Mouse (Mus musculus) stomach, embryonic 15.5 days (tissue): Measurements from ENCODE around the gene Akr1c21. TPM values are rescaled to one million over a fixed set of nuclear protein-coding genes. Genes with fewer than 3 reads are reported as not detected.
"Not testable (repeated sequence)": the region's sequence is repeated elsewhere in the genome, so short reads cannot be mapped to it uniquely, and the experiment has no call there.

ENCODE experiments used
- ATAC-seq: fragments of 200-750 bp; cut with Nextera tagmentation; 2 replicates; pipeline ENCODE4 v1.8.0; 2017; ENCODE audit warnings: low read depth, moderate number of reproducible peaks, moderate TSS enrichment; ENCODE audit not compliant: insufficient read depth, low FRiP score
- H3K27ac ChIP-seq: fragments of 300-500 bp; sonication (generic); 2 replicates; pipeline ENCODE4 v1.5.1; 2015; ENCODE audit warnings: mild to moderate bottlenecking, inconsistent platforms
- H3K27me3 ChIP-seq: fragments of 300-500 bp; sonication (generic); replicated peaks from 2 replicates; pipeline ENCODE4 v1.6.1; 2015; ENCODE audit warnings: inconsistent platforms
- H3K36me3 ChIP-seq: fragments of 300-500 bp; sonication (generic); 2 replicates; pipeline ENCODE4 v1.6.1; 2015; ENCODE audit warnings: inconsistent platforms
- H3K4me1 ChIP-seq: fragments of 300-500 bp; sonication (generic); 2 replicates; pipeline ENCODE4 v1.6.1; 2015; ENCODE audit warnings: inconsistent platforms
- H3K4me2 ChIP-seq: fragments of 300-500 bp; sonication (generic); 2 replicates; pipeline ENCODE4 v1.6.1; 2015; ENCODE audit warnings: mild to moderate bottlenecking, inconsistent platforms
- H3K4me3 ChIP-seq: fragments of 300-500 bp; sonication (generic); replicated peaks from 2 replicates; pipeline ENCODE4 v1.5.1; 2015; ENCODE audit warnings: inconsistent platforms
- H3K9ac ChIP-seq: fragments of 300-500 bp; sonication (generic); 2 replicates; pipeline ENCODE4 v1.6.1; 2015; ENCODE audit warnings: inconsistent platforms
- H3K9me3 ChIP-seq: fragments of 300-500 bp; sonication (generic); 2 replicates; pipeline ENCODE4 v1.6.1; 2016; ENCODE audit warnings: inconsistent platforms
- WGBS: fragments of 180-500 bp; shearing (Covaris S2); methylation state at CpG from one replicate; pipeline ENCODE4 v1.1.7; 2015; 5-methylcytosine and 5-hydroxymethylcytosine counted together
- polyA plus RNA-seq: library from polyadenylated mRNA; unstranded; fragments of >200 nt; fragmentation: Nextera tagmentation; extraction: Ambion mirVana; gene quantifications from 2 replicates; pipeline ENCODE4 v1.2.1, GENCODE M21; 2015

Gene Akr1c21
- 0.13 TPM in 1 of 2 replicates, not detected in the other for polyA plus RNA-seq

DNA sequence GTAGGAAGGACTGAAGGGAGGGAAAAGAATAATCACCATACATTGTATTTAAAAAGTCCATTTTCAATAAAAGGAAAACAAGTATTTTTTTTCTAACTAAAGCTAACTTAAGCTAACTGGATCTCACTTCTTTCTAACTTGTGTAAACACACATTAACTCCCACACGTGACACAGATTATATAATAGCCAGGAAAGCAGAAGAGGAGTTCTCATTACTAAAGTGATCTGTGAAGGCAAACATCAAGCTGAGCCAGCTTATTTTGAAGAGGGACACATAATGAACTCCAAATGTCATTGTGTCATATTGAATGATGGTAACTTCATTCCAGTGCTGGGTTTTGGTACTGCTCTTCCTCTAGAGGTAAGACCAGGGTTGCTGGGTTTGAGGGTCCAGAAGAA lies at the start of gene Akr1c21:
TSS of gene Akr1c21 (plus strand) at position 205 of the 400 bp plus-strand sequence.
- H3K9ac ChIP-seq: no peak within 1 kb of the TSS
- no peak for ATAC-seq
- 21% methylated on average over 1 of the region's 1 CpGs for WGBS

DNA sequence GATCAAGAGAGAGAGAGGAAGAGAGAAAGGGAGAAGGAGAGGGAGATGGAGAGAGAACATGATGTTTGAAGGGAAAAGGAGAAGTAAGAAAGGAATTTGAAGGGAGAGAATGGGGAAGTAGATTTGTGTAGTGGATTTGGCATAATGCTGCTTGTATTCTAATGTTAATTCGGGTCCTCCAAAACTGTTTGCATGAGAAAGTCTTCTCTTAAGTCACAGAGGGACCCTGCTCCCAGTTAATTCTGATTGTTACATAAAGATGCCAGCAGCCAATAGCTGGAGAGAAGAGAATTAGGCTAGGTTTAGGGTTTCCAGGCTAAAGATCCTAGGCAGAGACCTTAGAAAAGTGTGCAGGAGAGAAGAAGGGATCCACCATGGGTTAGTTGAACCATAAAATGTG lies 14.7 kb upstream of the Akr1c21 start:
- H3K4me1 ChIP-seq: no peaks in the 10 kb centered on the region
- H3K27me3 ChIP-seq: no peaks in the 10 kb centered on the region
- H3K9ac ChIP-seq: no peak overlapping the region
- no peak overlapping the region for H3K4me2 ChIP-seq
- H3K4me3 ChIP-seq: no peak overlapping the region
- H3K27ac ChIP-seq: no peak overlapping the region
- H3K36me3 ChIP-seq: no peaks in the 10 kb centered on the region
- ATAC-seq: no peak
- H3K9me3 ChIP-seq: no peaks in the 10 kb centered on the region
- WGBS: 73% methylated on average over 1 of the region's 1 CpGs

More for the DNA sequence above, at the start of gene Akr1c21:
- no peaks in the 10 kb centered on the region for H3K36me3 ChIP-seq
- no peaks in the 10 kb centered on the region for H3K4me1 ChIP-seq
- no peaks in the 10 kb centered on the region for H3K27me3 ChIP-seq
- H3K4me3 ChIP-seq: no peak within 1 kb of the TSS
- no peak within 1 kb of the TSS for H3K4me2 ChIP-seq
- H3K9me3 ChIP-seq: no peaks in the 10 kb centered on the region
- H3K27ac ChIP-seq: no peak within 1 kb of the TSS

DNA sequence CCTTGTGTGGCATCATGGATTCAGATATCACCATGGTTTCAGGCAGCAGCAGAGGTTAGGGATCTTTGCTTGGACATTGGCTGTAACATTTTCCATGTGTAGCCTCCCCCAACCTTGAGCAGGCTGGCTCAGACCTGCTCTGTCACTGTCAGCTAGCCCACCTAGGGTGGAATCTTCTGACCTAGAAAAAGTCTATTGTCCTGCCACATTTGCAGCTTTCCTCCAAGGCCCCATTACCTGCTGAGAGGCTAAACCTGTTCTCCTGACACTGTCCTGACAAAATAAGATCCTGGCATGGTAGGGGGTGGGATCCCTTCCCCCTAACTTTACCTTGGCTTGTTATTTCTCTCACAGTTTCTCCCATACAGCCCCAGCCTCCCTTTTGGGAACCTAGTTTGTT lies 13.4 kb upstream of the Akr1c21 start:
- Histone ChIP-seq H3K9ac (no peak overlapping the region), H3K4me2 (no peak overlapping the region), H3K36me3 (no peaks in the 10 kb centered on the region), H3K27ac (no peak overlapping the region), H3K27me3 (no peaks in the 10 kb centered on the region), H3K4me1 (no peaks in the 10 kb centered on the region), H3K9me3 (no peaks in the 10 kb centered on the region), H3K4me3 (no peak overlapping the region)
- ATAC-seq: no peak

DNA sequence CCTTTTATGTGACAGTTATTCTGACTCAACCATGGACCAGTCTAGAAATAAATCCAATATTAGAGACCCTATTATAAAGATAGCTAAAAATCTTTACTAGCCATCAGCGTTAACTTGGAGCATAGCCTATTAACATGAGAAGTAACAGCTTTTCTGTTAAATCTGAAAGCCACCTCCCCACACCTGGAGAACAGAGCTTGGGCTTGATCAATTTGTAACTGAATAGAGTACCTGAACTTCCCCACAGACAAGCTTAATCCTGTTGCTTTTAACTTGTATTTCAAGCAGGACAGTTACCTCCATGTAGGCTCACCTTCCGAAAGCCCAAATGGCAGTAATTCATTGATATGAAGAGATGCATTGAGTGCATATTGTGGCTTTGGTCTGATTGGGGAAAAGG lies 7.9 kb upstream of the Akr1c21 start:
- H3K4me3 ChIP-seq: no peak overlapping the region
- no peak for ATAC-seq
- H3K36me3 ChIP-seq: no peaks in the 10 kb centered on the region
- no peaks in the 10 kb centered on the region for H3K9me3 ChIP-seq
- WGBS: 84% methylated on average over 2 of the region's 2 CpGs
- H3K9ac ChIP-seq: no peak overlapping the region
- H3K27ac ChIP-seq: no peak overlapping the region
- H3K27me3 ChIP-seq: no peaks in the 10 kb centered on the region
- H3K4me1 ChIP-seq: no peaks in the 10 kb centered on the region
- no peak overlapping the region for H3K4me2 ChIP-seq

DNA sequence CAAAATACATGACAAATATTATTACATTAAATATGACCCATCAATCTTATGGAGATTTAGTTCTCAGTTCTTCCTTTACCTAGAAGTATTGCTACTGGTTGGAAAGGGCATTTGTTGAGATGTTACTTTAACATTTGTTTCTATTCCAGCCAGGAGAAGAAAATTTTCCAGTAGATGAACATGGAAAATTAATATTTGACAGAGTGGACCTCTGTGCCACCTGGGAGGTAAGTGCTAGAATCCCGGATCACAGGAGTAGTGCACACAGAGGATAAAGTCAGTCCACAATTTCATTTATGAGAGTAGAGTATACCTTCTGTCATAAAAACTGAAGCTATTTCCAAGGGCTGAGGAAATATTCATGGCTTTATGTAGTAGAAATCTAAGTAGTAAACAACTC lies 3.0 kb downstream of the Akr1c21 start:
- H3K27me3 ChIP-seq: no peaks in the 10 kb centered on the region
- no peaks in the 10 kb centered on the region for H3K4me1 ChIP-seq
- H3K27ac ChIP-seq: no peak overlapping the region
- H3K9me3 ChIP-seq: no peaks in the 10 kb centered on the region
- no peak overlapping the region for H3K4me2 ChIP-seq
- H3K9ac ChIP-seq: no peak overlapping the region
- H3K36me3 ChIP-seq: no peaks in the 10 kb centered on the region
- H3K4me3 ChIP-seq: no peak overlapping the region
- ATAC-seq: no peak
- 83% methylated on average over 1 of the region's 1 CpGs for WGBS

DNA sequence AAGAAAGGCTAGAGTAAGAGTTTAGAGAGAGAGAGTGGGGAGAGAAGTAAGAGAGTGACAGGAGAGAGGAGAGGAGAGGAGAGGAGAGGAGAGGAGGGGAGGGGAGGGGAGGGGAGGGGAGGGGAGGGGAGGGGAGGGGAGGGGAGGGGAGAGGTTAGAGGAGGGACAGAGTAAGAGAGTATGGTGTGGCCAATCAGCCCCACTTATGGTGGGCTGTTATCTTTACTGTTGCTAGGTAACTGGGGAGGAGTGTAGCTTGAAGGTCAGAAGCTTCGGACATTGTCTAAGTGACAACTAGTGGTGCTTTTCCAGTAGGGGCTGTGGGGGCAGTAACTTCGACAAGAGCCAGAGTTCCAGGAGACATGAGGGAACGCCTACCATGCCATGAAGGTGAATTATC lies 29.6 kb downstream of the Akr1c21 start:
- H3K4me3 ChIP-seq, H3K36me3 ChIP-seq, H3K9ac ChIP-seq, H3K4me1 ChIP-seq, H3K9me3 ChIP-seq, ATAC-seq, H3K4me2 ChIP-seq, H3K27ac ChIP-seq, H3K27me3 ChIP-seq: not testable (repeated sequence)
- 67% methylated on average over 3 of the region's 3 CpGs for WGBS

DNA sequence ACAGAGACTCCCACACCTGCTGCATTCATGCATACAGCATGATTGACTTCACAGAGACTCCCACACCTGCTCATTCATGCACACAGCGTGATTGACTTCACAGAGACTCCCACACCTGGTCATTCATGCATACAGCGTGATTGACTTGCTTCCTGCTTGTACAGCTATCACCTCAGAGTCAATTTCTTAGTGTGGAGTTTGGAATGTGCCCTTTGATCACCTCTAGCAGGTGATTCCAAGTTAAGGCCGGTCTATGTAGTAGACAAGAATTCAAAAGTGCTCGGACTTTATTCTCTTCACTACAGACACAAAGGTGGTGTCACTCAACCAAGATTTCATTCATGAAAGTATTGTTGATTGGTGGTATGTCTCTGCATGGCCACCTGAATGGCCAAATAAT lies 32.9 kb downstream of the Akr1c21 start:
- H3K4me1 ChIP-seq: no peaks in the 10 kb centered on the region

DNA sequence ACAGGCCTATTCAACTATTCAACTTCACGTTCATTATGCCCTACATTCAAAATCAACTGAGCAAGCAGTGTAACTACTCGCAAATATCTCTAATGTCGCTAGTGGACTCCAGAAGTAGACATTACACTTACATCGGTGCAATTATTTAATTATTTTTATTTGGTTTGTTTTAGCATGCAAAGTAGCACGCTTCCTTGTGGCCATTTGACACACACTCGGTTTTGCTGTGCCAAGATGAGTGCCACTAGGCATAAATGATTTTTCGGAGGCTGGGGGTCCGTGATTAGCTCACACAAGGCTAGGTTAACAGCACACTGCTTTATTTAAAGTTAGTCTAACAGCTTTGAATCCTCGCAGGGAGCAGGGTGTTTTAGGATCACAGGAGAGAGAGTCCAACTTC lies 34.7 kb downstream of the Akr1c21 start:
- Histone ChIP-seq H3K9ac (peak overlapping the region; percentile 51; the same call in 1 of the 2 replicates), H3K27me3 (no peaks in the 10 kb centered on the region), H3K4me1 (no peaks in the 10 kb centered on the region), H3K4me2 (peak overlapping the region; percentile 59), H3K4me3 (peak overlapping the region; percentile 74), H3K27ac (peak overlapping the region; percentile 49; the same call in 1 of the 2 replicates), H3K36me3 (no peaks in the 10 kb centered on the region), H3K9me3 (no peaks in the 10 kb centered on the region)
- WGBS: 22% methylated on average over 9 of the region's 9 CpGs
- peak; percentile 1; the same call in 1 of the 2 replicates for ATAC-seq

More for the DNA sequence above, 32.9 kb downstream of the Akr1c21 start:
- Histone ChIP-seq H3K27ac (no peak overlapping the region), H3K36me3 (0 out of 2 replicates have a peak, but pooled peaks cover 3% of the 10 kb centered on the region), H3K9me3 (no peaks in the 10 kb centered on the region), H3K27me3 (no peaks in the 10 kb centered on the region), H3K4me3 (no peak overlapping the region), H3K9ac (no peak overlapping the region), H3K4me2 (no peak overlapping the region)
- no peak for ATAC-seq
- 82% methylated on average over 4 of the region's 4 CpGs for WGBS

DNA sequence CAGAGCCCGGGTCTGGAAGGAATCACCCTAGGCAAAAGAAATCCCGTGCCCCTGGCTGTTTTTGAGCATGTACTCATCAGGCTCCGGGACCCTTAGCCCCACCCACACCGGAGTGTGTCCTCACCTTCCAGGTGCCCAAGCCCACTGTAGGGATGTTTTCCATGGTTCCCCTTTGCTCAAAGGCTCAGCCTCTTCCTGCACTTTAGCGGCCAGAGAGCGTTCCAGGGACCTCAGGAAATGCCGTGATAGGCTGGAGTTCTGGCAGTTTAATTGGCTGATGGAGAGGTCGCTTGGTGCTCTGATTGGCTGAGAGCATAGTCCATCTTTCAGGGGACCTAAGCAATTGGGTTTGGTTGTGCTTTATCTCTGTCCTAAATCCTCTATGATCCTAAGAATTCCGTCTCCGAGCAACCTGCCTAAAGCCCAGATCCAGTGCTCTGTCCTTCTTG lies 35.1 kb downstream of the Akr1c21 start, which contains the start of gene Akr1e1:
TSS of gene Akr1e1 (minus strand) at position 214 of the 449 bp plus-strand sequence.
- Histone ChIP-seq H3K4me1 (no peaks in the 10 kb centered on the region), H3K4me2 (peak within 1 kb of the TSS; percentile 59), H3K36me3 (no peaks in the 10 kb centered on the region), H3K9ac (peak within 1 kb of the TSS; percentile 51; the same call in 1 of the 2 replicates), H3K27ac (peak within 1 kb of the TSS; percentile 49; the same call in 1 of the 2 replicates), H3K9me3 (no peaks in the 10 kb centered on the region), H3K4me3 (peak within 1 kb of the TSS; percentile 74), H3K27me3 (no peaks in the 10 kb centered on the region)
- WGBS: 3% methylated on average over 10 of the region's 10 CpGs
- ATAC-seq: peak; percentile 100

DNA sequence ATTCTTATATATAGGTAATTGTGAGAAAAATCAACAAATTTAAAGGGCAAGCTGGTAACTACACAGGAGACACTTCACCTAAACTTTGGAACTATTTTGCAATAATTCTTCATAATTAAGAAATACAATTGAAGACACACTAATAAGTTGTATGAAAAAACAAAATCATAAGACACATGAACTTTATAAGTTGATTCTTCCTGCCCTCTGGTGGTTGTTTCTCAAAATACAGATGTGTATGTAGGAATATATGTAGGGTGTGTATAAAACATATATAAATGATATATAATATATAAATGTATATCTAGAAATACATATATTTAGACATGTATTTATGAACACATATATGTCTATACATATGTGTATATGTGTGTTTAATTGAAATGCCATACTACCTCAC lies 37.0 kb downstream of the Akr1c21 start:
- Histone ChIP-seq H3K9ac (no peak overlapping the region), H3K4me3 (no peak overlapping the region), H3K9me3 (no peaks in the 10 kb centered on the region), H3K27me3 (no peaks in the 10 kb centered on the region), H3K36me3 (no peaks in the 10 kb centered on the region), H3K27ac (no peak overlapping the region), H3K4me1 (no peaks in the 10 kb centered on the region), H3K4me2 (no peak overlapping the region)
- ATAC-seq: no peak

Other genes starting within 250 kb of the Akr1c21 start
- gene Akr1c6, start 139.8 kb upstream of the Akr1c21 start, polyA plus RNA-seq: 0.27 TPM in 1 of 2 replicates, not detected in the other
- gene Akr1c20, start 50.7 kb upstream of the Akr1c21 start, polyA plus RNA-seq: not detected in 2 replicates
- 39.3 and 41.1 TPM in 2 replicates for gene Akr1e1, start 35.1 kb downstream of the Akr1c21 start, polyA plus RNA-seq